Mouse (Mus musculus) thymus, adult 2 months (tissue): ENCODE results near the gene Olfr71. TPM values are rescaled to one million over a fixed set of nuclear protein-coding genes. Genes with fewer than 3 reads are reported as not detected.

ENCODE experiments used
- DNase-seq: peaks from one replicate; pipeline ENCODE4 v3.0.0; 2021
- H3K27ac ChIP-seq: fragments of 200-500 bp; 2 replicates; pipeline ENCODE4 v1.5.1; 2012; ENCODE audit warnings: low read length, control low read depth; ENCODE audit not compliant: control insufficient read depth, insufficient read depth
- H3K27me3 ChIP-seq: fragments of 200-500 bp; 2 replicates; pipeline ENCODE4 v1.6.1; 2012; ENCODE audit warnings: mild to moderate bottlenecking, low read length, moderate library complexity, mixed read lengths; ENCODE audit not compliant: control insufficient read depth, insufficient read depth
- H3K36me3 ChIP-seq: fragments of 200-500 bp; 2 replicates; pipeline ENCODE4 v1.6.1; 2012; ENCODE audit warnings: mild to moderate bottlenecking, low read length, moderate library complexity; ENCODE audit not compliant: control insufficient read depth, insufficient read depth
- H3K4me1 ChIP-seq: fragments of 200-500 bp; replicated peaks from 2 replicates; pipeline ENCODE4 v1.6.1; 2012; ENCODE audit warnings: low read length; ENCODE audit not compliant: control insufficient read depth, insufficient read depth
- H3K4me3 ChIP-seq: fragments of 200-500 bp; 2 replicates; pipeline ENCODE4 v1.5.1; 2012; ENCODE audit warnings: mild to moderate bottlenecking, low read length, control low read depth, moderate library complexity; ENCODE audit not compliant: control insufficient read depth, insufficient read depth
- CTCF ChIP-seq: fragments of 200-500 bp; IDR thresholded peaks from 2 replicates; pipeline ENCODE4 v1.5.1; 2012; ENCODE audit warnings: mild to moderate bottlenecking, control low read depth, low read length, moderate library complexity, borderline replicate concordance; ENCODE audit not compliant: control insufficient read depth, poor library complexity, insufficient read depth; ENCODE audit errors: extremely low read depth
- POLR2A ChIP-seq: fragments of 200-500 bp; IDR thresholded peaks from 2 replicates; pipeline ENCODE4 v1.6.1; 2012; ENCODE audit warnings: mild to moderate bottlenecking, low read length, control low read depth, moderate library complexity; ENCODE audit not compliant: control insufficient read depth, poor library complexity, insufficient read depth; ENCODE audit errors: extremely low read depth
- WGBS: fragments of 180-500 bp; shearing (Covaris S2); methylation state at CpG from one replicate; pipeline ENCODE4 v1.1.7; 2018; 5-methylcytosine and 5-hydroxymethylcytosine counted together
- polyA plus RNA-seq: library from polyadenylated mRNA; depleted of rRNA; stranded (reverse); fragments of >200 nt; gene quantifications from 2 replicates; pipeline ENCODE4 v1.2.3, GENCODE M21; 2012

Olfr71 gene
- polyA plus RNA-seq, 1 experiment, result not detected

GRCm38 (mm10) chr4:43696561-43696960 is 13.5 kb downstream of the Olfr71 start:
- TF ChIP-seq CTCF, result no peak
- TF ChIP-seq POLR2A, result no peak
- no peaks in the 10 kb centered on the region for H3K27me3 ChIP-seq
- 98% methylated on average over 13 of the region's 13 CpGs for WGBS
- no peak overlapping the region for H3K27ac ChIP-seq
- H3K36me3 ChIP-seq, result no peaks in the 10 kb centered on the region
- no peak overlapping the region for H3K4me3 ChIP-seq
- DNase-seq, result no peak
- H3K4me1 ChIP-seq, result no peaks in the 10 kb centered on the region

GRCm38 (mm10) chr4:43695249-43695671 is 14.8 kb downstream of the Olfr71 start:
- Histone ChIP-seq H3K4me1 (no peaks in the 10 kb centered on the region), H3K36me3 (no peaks in the 10 kb centered on the region), H3K4me3 (no peak overlapping the region), H3K27me3 (no peaks in the 10 kb centered on the region), H3K27ac (no peak overlapping the region)
- WGBS, result 68% methylated on average over 9 of the region's 9 CpGs
- no peak for DNase-seq
- TF ChIP-seq POLR2A (no peak), CTCF (no peak)

DNA sequence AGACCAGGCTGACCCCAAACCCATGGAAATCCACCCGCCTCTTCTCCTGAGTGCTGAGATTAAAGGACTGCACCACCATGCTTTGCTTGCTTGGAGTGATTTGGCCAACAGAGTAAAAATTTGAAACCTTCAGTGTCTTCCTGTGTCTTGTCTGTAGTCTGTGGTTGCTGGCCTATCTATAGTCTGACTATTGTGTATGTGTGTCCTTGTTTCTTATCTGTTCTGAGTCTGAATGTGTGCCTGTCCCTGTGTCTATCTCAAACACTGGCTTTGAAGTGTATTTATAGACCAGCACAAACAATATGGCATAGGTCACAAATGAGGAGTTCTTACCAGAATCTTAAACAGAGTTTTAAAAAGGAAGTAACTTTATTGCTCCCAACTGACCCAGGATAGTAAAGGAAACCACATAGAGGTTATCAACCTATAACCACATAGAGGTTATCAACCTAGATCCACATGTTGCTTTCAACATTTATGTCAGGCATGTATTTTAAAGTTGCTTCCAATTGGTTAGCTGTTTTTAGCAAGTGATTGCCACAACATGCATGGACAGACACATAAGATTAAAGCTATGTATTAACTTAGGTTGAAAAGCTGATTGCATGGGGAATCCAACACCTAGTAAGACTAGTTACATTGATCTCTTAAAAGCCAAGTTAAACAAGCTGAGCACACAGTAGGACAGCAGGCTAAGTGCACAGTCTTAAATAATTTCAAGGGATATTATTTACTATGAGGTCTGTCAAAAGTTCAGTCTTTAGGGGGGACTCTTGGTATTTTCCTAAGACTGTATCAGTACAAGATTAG is 15.4 kb downstream of the Olfr71 start:
- no peaks in the 10 kb centered on the region for H3K4me1 ChIP-seq
- H3K36me3 ChIP-seq, result no peaks in the 10 kb centered on the region
- DNase-seq, result no peak
- H3K4me3 ChIP-seq, result no peak overlapping the region
- TF ChIP-seq CTCF, result no peak
- TF ChIP-seq POLR2A, result no peak
- H3K27me3 ChIP-seq, result no peaks in the 10 kb centered on the region
- WGBS, result 81% methylated on average over 1 of the region's 1 CpGs
- no peak overlapping the region for H3K27ac ChIP-seq

- H3K4me3 ChIP-seq, result no peak overlapping the region
- H3K4me1 ChIP-seq, result no peaks in the 10 kb centered on the region
- H3K27ac ChIP-seq, result no peak overlapping the region
- 63% methylated on average over 5 of the region's 5 CpGs for WGBS
- no peak for DNase-seq
- no peaks in the 10 kb centered on the region for H3K36me3 ChIP-seq
- no peaks in the 10 kb centered on the region for H3K27me3 ChIP-seq
- no peak for TF ChIP-seq CTCF
Measured at GRCm38 (mm10) chr4:43693806-43694241, 16.2 kb downstream of the Olfr71 start.

GRCm38 (mm10) chr4:43691026-43691425 is 19.0 kb downstream of the Olfr71 start:
- Histone ChIP-seq H3K36me3 (no peaks in the 10 kb centered on the region), H3K4me3 (no peak overlapping the region), H3K27me3 (no peaks in the 10 kb centered on the region), H3K27ac (no peak overlapping the region), H3K4me1 (no peaks in the 10 kb centered on the region)
- TF ChIP-seq POLR2A, result no peak
- no peak for TF ChIP-seq CTCF
- WGBS, result 73% methylated on average over 5 of the region's 5 CpGs
- DNase-seq, result no peak

GRCm38 (mm10) chr4:43690021-43690420 is 20.0 kb downstream of the Olfr71 start:
- TF ChIP-seq CTCF (no peak), POLR2A (no peak)
- no peaks in the 10 kb centered on the region for H3K27me3 ChIP-seq
- no peak overlapping the region for H3K27ac ChIP-seq
- no peak overlapping the region for H3K4me3 ChIP-seq
- H3K4me1 ChIP-seq, result no peaks in the 10 kb centered on the region
- WGBS, result 96% methylated on average over 17 of the region's 17 CpGs
- DNase-seq, result no peak
- H3K36me3 ChIP-seq, result no peaks in the 10 kb centered on the region
